Mouse (Mus musculus): Measurements from ENCODE around the gene Dffa.

GRCm38 (mm10) chr4:149085381-149085780 lies 18.6 kb upstream of the Dffa start:
- no peak for TF ChIP-seq CHD2 (IDR thresholded peaks at IDR 0.05; ENCODE audit: low read depth, low read length)
- TF ChIP-seq MAFK (IDR thresholded peaks at IDR 0.05; ENCODE audit: insufficient read depth, low read depth, low read length), result no peak
- no peak for TF ChIP-seq HCFC1 (IDR thresholded peaks at IDR 0.05; ENCODE audit: borderline replicate concordance, insufficient read depth, low read length)

All from ES-E14 (cell line).